21 mouse cellular contexts compared by ENCODE assay signal in the genomic region with DNA sequence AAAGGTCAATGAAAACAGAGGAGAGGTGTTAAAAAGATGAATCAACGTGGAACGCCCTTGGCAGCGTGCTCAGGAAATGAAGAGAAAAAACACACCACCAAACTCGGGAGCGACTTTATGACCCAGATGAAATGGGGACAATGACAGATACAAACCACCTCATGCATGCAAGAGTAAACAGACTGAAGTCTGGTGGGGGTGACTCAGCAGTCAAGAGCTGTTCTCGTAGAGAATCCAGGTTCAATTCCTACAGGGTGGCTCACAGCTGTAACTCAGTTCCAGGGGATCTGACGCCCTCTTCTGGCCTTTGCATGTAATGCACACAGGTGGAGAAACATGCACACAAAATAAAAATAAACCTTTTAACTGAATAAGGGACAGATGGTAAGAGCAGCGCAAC.
A peak's percentile ranks its signal among the peaks of the same experiment; 100 is the strongest.
DNase-seq lines count a peak whose midpoint lies in the region; ATAC-seq and TF ChIP-seq lines count a peak whose summit lies in the region.
"Had no signal": no experiment of that assay in that cellular context is flagged by ENCODE, and none has a peak within 500 bp of the region (broad histone marks: within the 10 kb centered on the region; RNA-seq: fewer than 3 reads in every experiment).

No protein-coding gene starts in this region.

- no peak overlapping the region for H3K4me3 ChIP-seq in intestine, postnatal 0 days (ENCODE audit: low read depth, low read length)
- H3K4me3 ChIP-seq in intestine, embryonic 15.5 days (replicated peaks): no peak overlapping the region
- H3K4me3 ChIP-seq in midbrain, postnatal 0 days (ENCODE audit: low read depth, low read length): no peak overlapping the region
- no peak overlapping the region for H3K4me3 ChIP-seq in midbrain, embryonic 16.5 days (ENCODE audit: low read depth, low read length)
- no peak overlapping the region for H3K4me3 ChIP-seq in stomach, postnatal 0 days (ENCODE audit: low read depth, low read length)
- H3K4me3 ChIP-seq: embryonic facial prominence, embryonic 13.5 days; heart, embryonic 12.5 days; kidney, embryonic 15.5 days; limb, embryonic 12.5 days; neural tube, embryonic 13.5 days; stomach, embryonic 15.5 days had no signal

- no peak overlapping the region for H3K27ac ChIP-seq in intestine, postnatal 0 days (ENCODE audit: low read depth, low read length)
- H3K27ac ChIP-seq in intestine, embryonic 15.5 days: no peak overlapping the region
- H3K27ac ChIP-seq in midbrain, postnatal 0 days (ENCODE audit: low read depth, low read length): no peak overlapping the region
- H3K27ac ChIP-seq in midbrain, embryonic 16.5 days (ENCODE audit: low read length): no peak overlapping the region
- H3K27ac ChIP-seq in stomach, postnatal 0 days (replicated peaks): no peak overlapping the region
- H3K27ac ChIP-seq: embryonic facial prominence, embryonic 13.5 days; kidney, embryonic 15.5 days; limb, embryonic 12.5 days; neural tube, embryonic 13.5 days; stomach, embryonic 15.5 days had no signal

- no peaks in the 10 kb centered on the region for H3K27me3 ChIP-seq in intestine, postnatal 0 days (replicated peaks; ENCODE audit: control insufficient read depth, insufficient read depth, low read length)
- H3K27me3 ChIP-seq in intestine, embryonic 15.5 days (replicated peaks): no peaks in the 10 kb centered on the region
- no peaks in the 10 kb centered on the region for H3K27me3 ChIP-seq in midbrain, postnatal 0 days (ENCODE audit: insufficient read depth, low read length)
- no peaks in the 10 kb centered on the region for H3K27me3 ChIP-seq in midbrain, embryonic 16.5 days (ENCODE audit: control insufficient read depth, insufficient read depth, low read depth, low read length)
- H3K27me3 ChIP-seq in stomach, postnatal 0 days (ENCODE audit: control insufficient read depth, insufficient read depth, low read length): no peaks in the 10 kb centered on the region
- H3K27me3 ChIP-seq: embryonic facial prominence, embryonic 13.5 days; heart, embryonic 12.5 days; kidney, embryonic 15.5 days; limb, embryonic 12.5 days; neural tube, embryonic 13.5 days; stomach, embryonic 15.5 days had no signal

- H3K4me1 ChIP-seq in intestine, postnatal 0 days (replicated peaks; ENCODE audit: control insufficient read depth, insufficient read depth, low read length): no peaks in the 10 kb centered on the region
- H3K4me1 ChIP-seq in intestine, embryonic 15.5 days (replicated peaks): no peaks in the 10 kb centered on the region
- H3K4me1 ChIP-seq in midbrain, postnatal 0 days (ENCODE audit: insufficient read depth, low read length): no peaks in the 10 kb centered on the region
- H3K4me1 ChIP-seq in midbrain, embryonic 16.5 days (ENCODE audit: control insufficient read depth, insufficient read depth, low read length): no peaks in the 10 kb centered on the region
- no peaks in the 10 kb centered on the region for H3K4me1 ChIP-seq in stomach, postnatal 0 days (replicated peaks; ENCODE audit: control insufficient read depth, insufficient read depth)
- H3K4me1 ChIP-seq: embryonic facial prominence, embryonic 13.5 days; heart, embryonic 12.5 days; kidney, embryonic 15.5 days; limb, embryonic 12.5 days; neural tube, embryonic 13.5 days; stomach, embryonic 15.5 days had no signal

- no peak overlapping the region for H3K4me2 ChIP-seq in intestine, postnatal 0 days (replicated peaks; ENCODE audit: low read depth)
- no peak overlapping the region for H3K4me2 ChIP-seq in intestine, embryonic 15.5 days (replicated peaks)
- no peak overlapping the region for H3K4me2 ChIP-seq in midbrain, postnatal 0 days (ENCODE audit: low read depth, low read length, poor library complexity, severe bottlenecking)
- no peak overlapping the region for H3K4me2 ChIP-seq in midbrain, embryonic 16.5 days (ENCODE audit: low read length)
- no peak overlapping the region for H3K4me2 ChIP-seq in stomach, postnatal 0 days (replicated peaks; ENCODE audit: low read depth)
- H3K4me2 ChIP-seq: embryonic facial prominence, embryonic 13.5 days; heart, embryonic 12.5 days; kidney, embryonic 15.5 days; limb, embryonic 12.5 days; neural tube, embryonic 13.5 days; stomach, embryonic 15.5 days had no signal

- DNase-seq in midbrain, postnatal 0 days (ENCODE audit: low spot score): no peak
- peak; percentile 53 for DNase-seq in ZHBTc4 (ENCODE audit: low read depth, low spot score)
- DNase-seq in stomach, postnatal 0 days (ENCODE audit: low spot score): no peak
- DNase-seq in embryo, embryonic 11 days: no peak
- DNase-seq: cerebellum, adult 8-10 months; heart, postnatal 36 days; layer of hippocampus, adult 9-11 months; lung, postnatal 36 days; spleen, adult 18-20 months; thymus, postnatal 25 days had no signal

- no peaks in the 10 kb centered on the region for H3K9me3 ChIP-seq in intestine, postnatal 0 days (ENCODE audit: control insufficient read depth)
- no peaks in the 10 kb centered on the region for H3K9me3 ChIP-seq in intestine, embryonic 15.5 days
- no peaks in the 10 kb centered on the region for H3K9me3 ChIP-seq in midbrain, postnatal 0 days (ENCODE audit: low read length)
- H3K9me3 ChIP-seq in midbrain, embryonic 16.5 days (replicated peaks; ENCODE audit: control insufficient read depth, low read length, poor library complexity, severe bottlenecking): 0 out of 2 replicates have a peak, but pooled peaks cover under 1% of the 10 kb centered on the region
- H3K9me3 ChIP-seq in stomach, postnatal 0 days (ENCODE audit: control insufficient read depth, low read length): no peaks in the 10 kb centered on the region
- H3K9me3 ChIP-seq: kidney, embryonic 15.5 days; limb, embryonic 12.5 days; neural tube, embryonic 13.5 days; stomach, embryonic 15.5 days had no signal

- TF ChIP-seq EP300 in stomach, postnatal 0 days (optimal IDR thresholded peaks at IDR 0.05): no peak

- peak; percentile 32 for TF ChIP-seq CTCF in intestine, postnatal 0 days (IDR thresholded peaks at IDR 0.05; ENCODE audit: low read depth)
- TF ChIP-seq CTCF in midbrain, postnatal 0 days (IDR thresholded peaks at IDR 0.05): peak; percentile 43
- peak; percentile 47 for TF ChIP-seq CTCF in stomach, postnatal 0 days (IDR thresholded peaks at IDR 0.05; ENCODE audit: low read depth)

- H3K36me3 ChIP-seq in intestine, postnatal 0 days (ENCODE audit: control insufficient read depth, insufficient read depth): no peaks in the 10 kb centered on the region
- no peaks in the 10 kb centered on the region for H3K36me3 ChIP-seq in intestine, embryonic 15.5 days
- no peaks in the 10 kb centered on the region for H3K36me3 ChIP-seq in midbrain, postnatal 0 days (ENCODE audit: insufficient read depth, low read length)
- H3K36me3 ChIP-seq in midbrain, embryonic 16.5 days (ENCODE audit: control insufficient read depth, insufficient read depth, low read length): no peaks in the 10 kb centered on the region
- H3K36me3 ChIP-seq in stomach, postnatal 0 days (ENCODE audit: control insufficient read depth, insufficient read depth, low read length): no peaks in the 10 kb centered on the region
- H3K36me3 ChIP-seq: embryonic facial prominence, embryonic 13.5 days; heart, embryonic 12.5 days; kidney, embryonic 15.5 days; limb, embryonic 12.5 days; neural tube, embryonic 13.5 days; stomach, embryonic 15.5 days had no signal

- no peak overlapping the region for H3K9ac ChIP-seq in intestine, postnatal 0 days (ENCODE audit: low read depth, low read length)
- H3K9ac ChIP-seq in intestine, embryonic 15.5 days: no peak overlapping the region
- H3K9ac ChIP-seq in midbrain, postnatal 0 days (replicated peaks; ENCODE audit: low read length, poor library complexity, severe bottlenecking): no peak overlapping the region
- H3K9ac ChIP-seq in midbrain, embryonic 16.5 days (ENCODE audit: low read depth, low read length): no peak overlapping the region
- no peak overlapping the region for H3K9ac ChIP-seq in stomach, postnatal 0 days (ENCODE audit: low read length)
- H3K9ac ChIP-seq: embryonic facial prominence, embryonic 13.5 days; heart, embryonic 12.5 days; kidney, embryonic 15.5 days; limb, embryonic 12.5 days; neural tube, embryonic 13.5 days; stomach, embryonic 15.5 days had no signal

- ATAC-seq in intestine, postnatal 0 days: no peak
- no peak for ATAC-seq in intestine, embryonic 15.5 days
- ATAC-seq in midbrain, postnatal 0 days (ENCODE audit: low FRiP score): no peak
- no peak for ATAC-seq in midbrain, embryonic 16.5 days
- no peak; the same call in 1 of the 2 replicates for ATAC-seq in stomach, postnatal 0 days (ENCODE audit: low FRiP score, low TSS enrichment)
- ATAC-seq in erythroblast, adult 5-6 weeks (replicated peaks; ENCODE audit: low FRiP score, poor library complexity, severe bottlenecking): no peak
- ATAC-seq: hindbrain, embryonic 16.5 days had no signal

- 41% methylated on average over 8 of the region's 8 CpGs for WGBS in intestine, postnatal 0 days
- 38% methylated on average over 8 of the region's 8 CpGs for WGBS in intestine, embryonic 15.5 days
- 78% methylated on average over 8 of the region's 8 CpGs for WGBS in midbrain, postnatal 0 days
- 80% methylated on average over 8 of the region's 8 CpGs for WGBS in midbrain, embryonic 16.5 days
- WGBS in stomach, postnatal 0 days: 41% methylated on average over 8 of the region's 8 CpGs
